Mouse (Mus musculus): ENCODE data around the gene Tubb2a. TPM values are rescaled to one million over a fixed set of nuclear protein-coding genes. Genes with fewer than 3 reads are reported as not detected.

The Tubb2a gene
- total and polyA plus RNA-seq, 3 experiments, result 4.4 to 63.8 (median 16.7) TPM

- no peak overlapping the region for H3K4me3 ChIP-seq (ENCODE audit: low read depth, low read length)
- TF ChIP-seq TAL1 (conservative IDR thresholded peaks at IDR 0.05; ENCODE audit: low read depth, low read length) (no peak), GATA2 (IDR thresholded peaks at IDR 0.05; ENCODE audit: borderline replicate concordance, low read depth, low read length) (no peak), POLR2AphosphoS5 (IDR thresholded peaks at IDR 0.05; ENCODE audit: insufficient replicate concordance, low read depth, low read length) (no peak), GATA1 (IDR thresholded peaks at IDR 0.05; ENCODE audit: borderline replicate concordance, low read length) (no peak), CTCF (IDR thresholded peaks at IDR 0.05; ENCODE audit: low read depth, low read length) (no peak)
- no peaks in the 10 kb centered on the region for H3K9me3 ChIP-seq (replicated peaks)
- ATAC-seq (ENCODE audit: extremely low read depth, insufficient number of reproducible peaks, low FRiP score, poor library complexity, severe bottlenecking), result no peak
- H3K27me3 ChIP-seq (ENCODE audit: insufficient read depth, low read length), result peaks cover 3% of the 10 kb centered on the region; the same call in 1 of the 2 replicates
- DNase-seq (ENCODE audit: low spot score), result no peak
- H3K36me3 ChIP-seq (replicated peaks), result no peaks in the 10 kb centered on the region
- peaks cover 40% of the 10 kb centered on the region for H3K4me1 ChIP-seq (ENCODE audit: insufficient read depth, low read depth, low read length)
Observed at GRCm38 (mm10) chr13:34114654-34115053, 36.8 kb upstream of the Tubb2a start.

GRCm38 (mm10) chr13:34113086-34113485 lies 35.3 kb upstream of the Tubb2a start:
- H3K27me3 ChIP-seq (ENCODE audit: insufficient read depth, low read length), result peaks cover 5% of the 10 kb centered on the region; the same call in 1 of the 2 replicates
- H3K9me3 ChIP-seq (replicated peaks), result no peaks in the 10 kb centered on the region
- ATAC-seq (ENCODE audit: extremely low read depth, insufficient number of reproducible peaks, low FRiP score, poor library complexity, severe bottlenecking), result no peak
- H3K36me3 ChIP-seq (replicated peaks), result no peaks in the 10 kb centered on the region
- TF ChIP-seq TAL1 (conservative IDR thresholded peaks at IDR 0.05; ENCODE audit: low read depth, low read length), result no peak
- no peak for TF ChIP-seq GATA2 (IDR thresholded peaks at IDR 0.05; ENCODE audit: borderline replicate concordance, low read depth, low read length)
- TF ChIP-seq GATA1 (IDR thresholded peaks at IDR 0.05; ENCODE audit: borderline replicate concordance, low read length), result no peak
- TF ChIP-seq POLR2AphosphoS5 (IDR thresholded peaks at IDR 0.05; ENCODE audit: insufficient replicate concordance, low read depth, low read length), result no peak
- no peak for TF ChIP-seq CTCF (IDR thresholded peaks at IDR 0.05; ENCODE audit: low read depth, low read length)
- H3K4me3 ChIP-seq (ENCODE audit: low read depth, low read length), result no peak overlapping the region
- no peak for DNase-seq (ENCODE audit: low spot score)
- peaks cover 27% of the 10 kb centered on the region for H3K4me1 ChIP-seq (ENCODE audit: insufficient read depth, low read depth, low read length)

- no peak for ATAC-seq (ENCODE audit: extremely low read depth, insufficient number of reproducible peaks, low FRiP score, poor library complexity, severe bottlenecking)
Observed at GRCm38 (mm10) chr13:34112369-34113081, 34.7 kb upstream of the Tubb2a start.

GRCm38 (mm10) chr13:34111878-34112277 lies 34.1 kb upstream of the Tubb2a start:
- TF ChIP-seq POLR2AphosphoS5 (IDR thresholded peaks at IDR 0.05; ENCODE audit: insufficient replicate concordance, low read depth, low read length) (no peak), GATA2 (IDR thresholded peaks at IDR 0.05; ENCODE audit: borderline replicate concordance, low read depth, low read length) (no peak), GATA1 (IDR thresholded peaks at IDR 0.05; ENCODE audit: borderline replicate concordance, low read length) (no peak), CTCF (IDR thresholded peaks at IDR 0.05; ENCODE audit: low read depth, low read length) (no peak), TAL1 (conservative IDR thresholded peaks at IDR 0.05; ENCODE audit: low read depth, low read length) (no peak)
- Histone ChIP-seq H3K4me1 (ENCODE audit: insufficient read depth, low read depth, low read length) (peaks cover 22% of the 10 kb centered on the region), H3K27me3 (ENCODE audit: insufficient read depth, low read length) (peaks cover 5% of the 10 kb centered on the region; the same call in 1 of the 2 replicates), H3K9me3 (replicated peaks) (no peaks in the 10 kb centered on the region), H3K4me3 (ENCODE audit: low read depth, low read length) (no peak overlapping the region), H3K36me3 (replicated peaks) (no peaks in the 10 kb centered on the region)
- ATAC-seq (ENCODE audit: extremely low read depth, insufficient number of reproducible peaks, low FRiP score, poor library complexity, severe bottlenecking) (no peak), DNase-seq (ENCODE audit: low spot score) (no peak)

More at GRCm38 (mm10) chr13:34112369-34113081, 34.7 kb upstream of the Tubb2a start:
- no peaks in the 10 kb centered on the region for H3K9me3 ChIP-seq (replicated peaks)
- DNase-seq (ENCODE audit: low spot score), result no peak
- peaks cover 23% of the 10 kb centered on the region for H3K4me1 ChIP-seq (ENCODE audit: insufficient read depth, low read depth, low read length)
- H3K27me3 ChIP-seq (ENCODE audit: insufficient read depth, low read length), result peaks cover 5% of the 10 kb centered on the region; the same call in 1 of the 2 replicates
- no peaks in the 10 kb centered on the region for H3K36me3 ChIP-seq (replicated peaks)
- TF ChIP-seq GATA2 (IDR thresholded peaks at IDR 0.05; ENCODE audit: borderline replicate concordance, low read depth, low read length) (no peak), POLR2AphosphoS5 (IDR thresholded peaks at IDR 0.05; ENCODE audit: insufficient replicate concordance, low read depth, low read length) (no peak), CTCF (IDR thresholded peaks at IDR 0.05; ENCODE audit: low read depth, low read length) (no peak), GATA1 (IDR thresholded peaks at IDR 0.05; ENCODE audit: borderline replicate concordance, low read length) (no peak), TAL1 (conservative IDR thresholded peaks at IDR 0.05; ENCODE audit: low read depth, low read length) (no peak)
- H3K4me3 ChIP-seq (ENCODE audit: low read depth, low read length), result no peak overlapping the region

- H3K27me3 ChIP-seq (ENCODE audit: insufficient read depth, low read length), result peaks cover 5% of the 10 kb centered on the region; the same call in 1 of the 2 replicates
- TF ChIP-seq GATA2 (IDR thresholded peaks at IDR 0.05; ENCODE audit: borderline replicate concordance, low read depth, low read length) (no peak), GATA1 (IDR thresholded peaks at IDR 0.05; ENCODE audit: borderline replicate concordance, low read length) (no peak), TAL1 (conservative IDR thresholded peaks at IDR 0.05; ENCODE audit: low read depth, low read length) (no peak), POLR2AphosphoS5 (IDR thresholded peaks at IDR 0.05; ENCODE audit: insufficient replicate concordance, low read depth, low read length) (no peak), CTCF (IDR thresholded peaks at IDR 0.05; ENCODE audit: low read depth, low read length) (no peak)
- no peak for ATAC-seq (ENCODE audit: extremely low read depth, insufficient number of reproducible peaks, low FRiP score, poor library complexity, severe bottlenecking)
- no peak overlapping the region for H3K4me3 ChIP-seq (ENCODE audit: low read depth, low read length)
- no peaks in the 10 kb centered on the region for H3K9me3 ChIP-seq (replicated peaks)
- H3K4me1 ChIP-seq (ENCODE audit: insufficient read depth, low read depth, low read length), result peaks cover 16% of the 10 kb centered on the region
- DNase-seq (ENCODE audit: low spot score), result no peak
- no peaks in the 10 kb centered on the region for H3K36me3 ChIP-seq (replicated peaks)
Observed at GRCm38 (mm10) chr13:34111019-34111418, 33.2 kb upstream of the Tubb2a start.

GRCm38 (mm10) chr13:34109677-34110058 lies 31.9 kb upstream of the Tubb2a start:
- H3K4me1 ChIP-seq (ENCODE audit: insufficient read depth, low read depth, low read length), result peaks cover 11% of the 10 kb centered on the region
- ATAC-seq (ENCODE audit: extremely low read depth, insufficient number of reproducible peaks, low FRiP score, poor library complexity, severe bottlenecking), result no peak
- no peak for DNase-seq (ENCODE audit: low spot score)

More at GRCm38 (mm10) chr13:34109677-34110058, 31.9 kb upstream of the Tubb2a start:
- peaks cover 5% of the 10 kb centered on the region; the same call in 1 of the 2 replicates for H3K27me3 ChIP-seq (ENCODE audit: insufficient read depth, low read length)
- no peak overlapping the region for H3K4me3 ChIP-seq (ENCODE audit: low read depth, low read length)
- H3K36me3 ChIP-seq (replicated peaks), result no peaks in the 10 kb centered on the region
- no peaks in the 10 kb centered on the region for H3K9me3 ChIP-seq (replicated peaks)
- no peak for TF ChIP-seq TAL1 (conservative IDR thresholded peaks at IDR 0.05; ENCODE audit: low read depth, low read length)
- TF ChIP-seq POLR2AphosphoS5 (IDR thresholded peaks at IDR 0.05; ENCODE audit: insufficient replicate concordance, low read depth, low read length), result no peak
